Mouse (Mus musculus) heart, adult 2 months (tissue): Measurements from ENCODE around the gene Zfp512.

ENCODE experiments used
- CTCF ChIP-seq: fragments of 200-600 bp; IDR thresholded peaks from 2 replicates; pipeline ENCODE4 v1.8.1; 2022; ENCODE audit warnings: antibody characterized with exemption, mild to moderate bottlenecking, moderate library complexity
- POLR2A ChIP-seq: fragments of 200-500 bp; IDR thresholded peaks from 2 replicates; pipeline ENCODE4 v1.6.1; 2011; ENCODE audit warnings: mild to moderate bottlenecking, low read depth, low read length, control low read depth; ENCODE audit not compliant: insufficient read depth

GRCm38 (mm10) chr5:31528560-31528959, 76.3 kb downstream of the Zfp512 start:
- TF ChIP-seq POLR2A, result no peak
- TF ChIP-seq CTCF, result no peak
